Mouse (Mus musculus) forebrain, embryonic 11.5 days (tissue): ENCODE data around the gene Vps37b. TPM values are rescaled to one million over a fixed set of nuclear protein-coding genes. Genes with fewer than 3 reads are reported as not detected.
A peak's percentile ranks its signal among the peaks of the same experiment; 100 is the strongest.

Experiments used
- ATAC-seq: fragments of 200-750 bp; cut with Nextera tagmentation; replicated peaks from 2 replicates; pipeline ENCODE4 v1.8.0; 2017; ENCODE audit warnings: moderate TSS enrichment; ENCODE audit not compliant: low FRiP score
- DNase-seq: peaks from one replicate; pipeline ENCODE4 v3.0.0-alpha.2; 2017; ENCODE audit warnings: low spot score
- H3K27ac ChIP-seq: fragments of 300-500 bp; sonication (generic); 2 replicates; pipeline ENCODE4 v1.5.1; 2014; ENCODE audit warnings: low read depth, low read length
- H3K27me3 ChIP-seq: fragments of 300-500 bp; sonication (generic); 2 replicates; pipeline ENCODE4 v1.6.1; 2014; ENCODE audit warnings: mild to moderate bottlenecking, low read length, mixed read lengths; ENCODE audit not compliant: control insufficient read depth, insufficient read depth
- H3K36me3 ChIP-seq: fragments of 300-500 bp; sonication (generic); 2 replicates; pipeline ENCODE4 v1.6.1; 2014; ENCODE audit warnings: mild to moderate bottlenecking, low read length, moderate library complexity, mixed read lengths; ENCODE audit not compliant: control insufficient read depth, insufficient read depth
- H3K4me1 ChIP-seq: fragments of 300-500 bp; sonication (generic); replicated peaks from 2 replicates; pipeline ENCODE4 v1.6.1; 2014; ENCODE audit warnings: low read length, mixed read lengths; ENCODE audit not compliant: control insufficient read depth, insufficient read depth
- H3K4me2 ChIP-seq: fragments of 300-500 bp; sonication (generic); 2 replicates; pipeline ENCODE4 v1.6.1; 2014; ENCODE audit warnings: low read depth, mild to moderate bottlenecking, low read length, moderate library complexity, mixed read lengths; ENCODE audit not compliant: severe bottlenecking
- H3K4me3 ChIP-seq: fragments of 300-500 bp; sonication (generic); 2 replicates; pipeline ENCODE4 v1.5.1; 2014; ENCODE audit warnings: low read depth, low read length
- H3K9ac ChIP-seq: fragments of 300-500 bp; sonication (generic); 2 replicates; pipeline ENCODE4 v1.6.1; 2014; ENCODE audit warnings: low read length
- H3K9me3 ChIP-seq: fragments of 300-500 bp; sonication (generic); 2 replicates; pipeline ENCODE4 v1.6.1; 2016; ENCODE audit warnings: low read length, mixed read lengths; ENCODE audit not compliant: control insufficient read depth
- WGBS: fragments of 180-500 bp; shearing (Covaris S2); extraction: QIAGEN DNeasy Blood & Tissue Kit; methylation state at CpG from one replicate; pipeline ENCODE4 v1.1.7; 2014; 5-methylcytosine and 5-hydroxymethylcytosine counted together
- polyA plus RNA-seq: library from polyadenylated mRNA; unstranded; fragments of >200 nt; fragmentation: Nextera tagmentation; extraction: Ambion mirVana; gene quantifications from 2 replicates; pipeline ENCODE4 v1.2.1, GENCODE M21; 2014

Vps37b gene
- polyA plus RNA-seq, 1 experiment from 2014 or later, result 60.2 TPM

DNA sequence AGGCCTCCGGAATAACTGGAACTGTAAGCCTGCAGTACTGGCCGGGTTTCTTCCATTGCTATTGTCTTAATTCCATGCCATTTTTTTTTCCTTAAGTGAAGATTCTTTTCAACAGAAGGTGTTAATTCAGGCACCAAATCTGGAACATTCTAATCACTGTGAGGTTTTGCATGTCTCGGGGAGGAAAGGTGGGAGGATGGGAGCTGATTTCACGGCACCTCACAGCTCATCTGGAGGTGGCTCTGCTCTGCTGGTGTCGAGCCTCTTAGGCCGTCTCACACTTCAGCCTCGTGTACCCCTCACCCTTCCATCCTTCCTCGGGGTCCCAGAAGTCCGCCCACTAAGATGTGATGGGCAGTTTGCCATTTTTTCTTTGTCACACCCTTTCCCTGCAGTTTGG is 9.0 kb upstream of the Vps37b start:
- no peak for ATAC-seq
- WGBS, result 85% methylated on average over 9 of the region's 9 CpGs
- H3K4me2 ChIP-seq, result no peak overlapping the region
- no peak for DNase-seq
- no peak overlapping the region for H3K4me3 ChIP-seq
- peaks cover 16% of the 10 kb centered on the region; the same call in 1 of the 2 replicates for H3K4me1 ChIP-seq
- no peaks in the 10 kb centered on the region for H3K27me3 ChIP-seq
- no peaks in the 10 kb centered on the region for H3K9me3 ChIP-seq
- no peak overlapping the region for H3K9ac ChIP-seq
- H3K27ac ChIP-seq, result no peak overlapping the region
- H3K36me3 ChIP-seq, result no peaks in the 10 kb centered on the region

DNA sequence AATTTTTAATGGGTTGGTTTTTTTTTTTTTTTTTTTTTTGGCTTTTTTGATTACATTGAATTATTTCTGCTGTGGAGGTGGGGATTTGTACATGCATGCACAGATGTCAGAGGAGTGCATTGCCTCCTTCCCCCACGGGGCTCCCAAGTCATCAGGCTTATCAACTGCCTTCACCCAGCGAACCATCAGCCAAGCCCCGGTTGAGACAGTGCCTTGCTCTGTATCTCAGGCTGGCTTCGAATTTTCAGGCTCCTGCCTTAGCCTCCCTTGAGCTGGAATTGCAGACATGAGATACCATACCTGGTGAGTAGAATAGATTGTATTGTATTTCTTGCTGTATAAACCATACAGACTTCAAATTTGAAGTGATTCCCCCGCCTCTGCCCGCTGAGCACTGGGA is 7.5 kb upstream of the Vps37b start:
- no peak overlapping the region for H3K4me2 ChIP-seq
- no peaks in the 10 kb centered on the region for H3K9me3 ChIP-seq
- no peaks in the 10 kb centered on the region for H3K27me3 ChIP-seq
- ATAC-seq, result no peak
- DNase-seq, result no peak
- no peak overlapping the region for H3K27ac ChIP-seq
- H3K4me3 ChIP-seq, result no peak overlapping the region
- no peaks in the 10 kb centered on the region for H3K36me3 ChIP-seq
- peaks cover 16% of the 10 kb centered on the region; the same call in 1 of the 2 replicates for H3K4me1 ChIP-seq
- WGBS, result 91% methylated on average over 6 of the region's 6 CpGs
- no peak overlapping the region for H3K9ac ChIP-seq

DNA sequence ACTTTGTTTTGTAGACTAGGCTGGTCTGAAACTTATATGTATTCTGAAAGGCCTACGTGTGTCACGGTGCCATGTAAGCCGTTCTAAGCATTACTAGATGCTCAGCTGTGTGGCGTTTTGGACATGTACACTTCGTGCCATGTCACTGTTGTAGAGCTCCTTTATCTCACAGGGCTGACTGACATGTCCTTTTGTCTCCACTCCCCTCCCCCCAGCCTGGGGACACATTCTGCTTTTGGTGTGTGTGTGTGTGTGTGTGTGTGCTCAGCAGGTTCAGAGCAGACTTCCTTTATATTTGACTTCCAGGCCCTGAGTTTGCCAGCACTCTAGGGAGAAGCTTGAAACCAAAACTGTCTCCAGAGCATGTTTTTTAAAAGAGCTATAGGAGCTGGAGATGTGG is 4.8 kb upstream of the Vps37b start:
- WGBS, result 24% methylated on average over 5 of the region's 5 CpGs
- no peak overlapping the region for H3K4me2 ChIP-seq
- H3K4me1 ChIP-seq, result peaks cover 10% of the 10 kb centered on the region; the same call in 1 of the 2 replicates
- DNase-seq (peak; percentile 66), ATAC-seq (0 out of 2 replicates have a peak, but pooled peaks have one; percentile 48)
- H3K27ac ChIP-seq, result peak overlapping the region; percentile 46
- no peak overlapping the region for H3K9ac ChIP-seq
- H3K9me3 ChIP-seq, result no peaks in the 10 kb centered on the region
- no peaks in the 10 kb centered on the region for H3K27me3 ChIP-seq
- no peak overlapping the region for H3K4me3 ChIP-seq
- no peaks in the 10 kb centered on the region for H3K36me3 ChIP-seq

DNA sequence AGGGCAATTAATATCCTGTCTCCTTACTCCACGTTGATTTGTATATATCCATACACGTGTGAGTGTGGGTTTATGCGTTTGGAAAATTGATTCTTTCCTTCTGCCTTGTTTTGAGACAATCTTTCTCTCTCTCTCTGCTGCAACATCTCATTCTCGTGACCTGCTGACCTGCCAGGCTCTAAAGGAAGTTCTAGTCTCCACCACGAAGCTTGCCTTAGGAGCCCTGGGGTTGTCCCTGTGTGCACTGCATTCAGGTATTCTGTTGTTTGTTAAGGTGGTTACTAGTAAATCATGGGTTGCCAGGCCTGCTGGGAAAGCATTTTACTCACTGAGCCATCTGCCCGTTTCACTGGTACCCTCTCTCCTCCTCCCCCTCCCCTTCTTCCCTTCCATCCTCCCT is 4.3 kb upstream of the Vps37b start:
- Histone ChIP-seq H3K4me3 (no peak overlapping the region), H3K4me1 (peaks cover 10% of the 10 kb centered on the region; the same call in 1 of the 2 replicates), H3K27me3 (no peaks in the 10 kb centered on the region), H3K9ac (no peak overlapping the region), H3K9me3 (no peaks in the 10 kb centered on the region), H3K4me2 (no peak overlapping the region), H3K36me3 (no peaks in the 10 kb centered on the region), H3K27ac (peak overlapping the region; percentile 50; the same call in 1 of the 2 replicates)
- ATAC-seq, result no peak
- 45% methylated on average over 6 of the region's 6 CpGs for WGBS
- no peak for DNase-seq

DNA sequence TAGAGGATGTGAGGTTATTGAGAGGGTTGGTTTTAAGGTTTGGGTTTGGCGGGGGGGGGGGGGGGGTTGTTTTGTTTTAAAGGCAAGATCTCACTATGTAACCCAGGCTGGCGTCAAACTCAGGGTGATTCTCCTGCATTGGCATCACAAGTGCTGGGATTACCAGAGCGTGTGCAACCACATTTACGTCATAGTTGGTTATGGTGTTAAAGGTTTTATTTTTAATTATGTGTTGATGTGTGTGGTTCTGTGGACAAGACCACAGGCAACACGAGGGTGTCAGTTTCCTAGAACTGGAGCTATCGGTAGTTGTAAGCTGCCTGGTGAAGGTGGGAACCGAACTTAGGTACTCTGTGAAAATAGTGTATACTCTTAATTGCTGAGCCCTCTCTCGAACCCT is 3.7 kb upstream of the Vps37b start:
- H3K36me3 ChIP-seq, result no peaks in the 10 kb centered on the region
- no peak overlapping the region for H3K4me2 ChIP-seq
- 74% methylated on average over 8 of the region's 8 CpGs for WGBS
- 0 out of 2 replicates have a peak overlapping the region, but pooled peaks have one; percentile 50 for H3K27ac ChIP-seq
- ATAC-seq (no peak), DNase-seq (no peak)
- H3K9ac ChIP-seq, result no peak overlapping the region
- peaks cover 10% of the 10 kb centered on the region; the same call in 1 of the 2 replicates for H3K4me1 ChIP-seq
- no peaks in the 10 kb centered on the region for H3K9me3 ChIP-seq
- no peaks in the 10 kb centered on the region for H3K27me3 ChIP-seq
- H3K4me3 ChIP-seq, result no peak overlapping the region

DNA sequence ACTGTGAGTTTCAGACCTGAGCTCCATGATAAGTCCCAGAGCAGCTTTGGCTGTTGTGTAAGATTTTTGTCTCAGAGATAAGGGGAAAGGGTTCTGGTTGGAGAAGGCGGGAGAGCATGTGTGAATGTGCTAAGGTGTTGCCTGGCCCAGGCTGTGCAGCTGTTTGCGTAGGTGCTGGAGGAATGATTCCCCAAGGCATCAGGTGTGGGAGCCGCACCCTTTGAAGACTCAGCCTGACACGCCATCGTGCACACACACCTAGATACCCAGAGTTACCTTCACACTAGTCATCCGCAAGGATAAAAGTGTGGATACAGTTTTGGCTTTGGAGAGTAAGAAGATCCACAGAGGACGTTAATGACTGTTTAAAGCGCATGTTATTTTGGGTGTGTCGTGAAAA is 3.3 kb upstream of the Vps37b start:
- H3K27me3 ChIP-seq, result no peaks in the 10 kb centered on the region
- no peak overlapping the region for H3K27ac ChIP-seq
- 94% methylated on average over 9 of the region's 9 CpGs for WGBS

DNA sequence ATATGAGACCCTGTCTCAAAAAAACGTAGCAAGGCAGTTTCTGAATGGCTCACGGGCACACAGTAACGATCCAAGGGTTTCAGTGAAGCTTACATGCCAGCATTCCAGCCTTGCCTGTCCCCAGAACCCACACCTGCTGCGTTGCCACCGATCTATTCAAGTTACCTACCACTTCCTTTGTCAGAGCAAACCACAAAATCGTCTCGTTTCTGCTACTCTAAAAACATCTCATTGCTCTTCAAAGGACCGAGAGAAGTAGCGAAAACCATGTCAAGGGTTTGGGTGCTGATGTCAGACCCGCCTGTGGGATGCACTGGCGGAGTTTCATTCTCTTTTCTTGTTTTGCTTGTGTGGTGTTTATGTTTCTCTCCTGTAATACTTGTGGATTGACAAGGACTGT is 2.4 kb upstream of the Vps37b start:
- Histone ChIP-seq H3K4me1 (peaks cover 15% of the 10 kb centered on the region), H3K27ac (no peak overlapping the region), H3K9me3 (no peaks in the 10 kb centered on the region), H3K27me3 (no peaks in the 10 kb centered on the region), H3K4me3 (no peak overlapping the region), H3K36me3 (no peaks in the 10 kb centered on the region), H3K9ac (no peak overlapping the region), H3K4me2 (no peak overlapping the region)
- no peak for ATAC-seq
- WGBS, result 82% methylated on average over 11 of the region's 11 CpGs
- DNase-seq, result no peak

More for the DNA sequence above, 3.3 kb upstream of the Vps37b start:
- ATAC-seq (no peak), DNase-seq (no peak)
- peaks cover 13% of the 10 kb centered on the region for H3K4me1 ChIP-seq
- no peaks in the 10 kb centered on the region for H3K9me3 ChIP-seq
- no peaks in the 10 kb centered on the region for H3K36me3 ChIP-seq
- H3K4me3 ChIP-seq, result no peak overlapping the region
- H3K4me2 ChIP-seq, result no peak overlapping the region
- no peak overlapping the region for H3K9ac ChIP-seq

DNA sequence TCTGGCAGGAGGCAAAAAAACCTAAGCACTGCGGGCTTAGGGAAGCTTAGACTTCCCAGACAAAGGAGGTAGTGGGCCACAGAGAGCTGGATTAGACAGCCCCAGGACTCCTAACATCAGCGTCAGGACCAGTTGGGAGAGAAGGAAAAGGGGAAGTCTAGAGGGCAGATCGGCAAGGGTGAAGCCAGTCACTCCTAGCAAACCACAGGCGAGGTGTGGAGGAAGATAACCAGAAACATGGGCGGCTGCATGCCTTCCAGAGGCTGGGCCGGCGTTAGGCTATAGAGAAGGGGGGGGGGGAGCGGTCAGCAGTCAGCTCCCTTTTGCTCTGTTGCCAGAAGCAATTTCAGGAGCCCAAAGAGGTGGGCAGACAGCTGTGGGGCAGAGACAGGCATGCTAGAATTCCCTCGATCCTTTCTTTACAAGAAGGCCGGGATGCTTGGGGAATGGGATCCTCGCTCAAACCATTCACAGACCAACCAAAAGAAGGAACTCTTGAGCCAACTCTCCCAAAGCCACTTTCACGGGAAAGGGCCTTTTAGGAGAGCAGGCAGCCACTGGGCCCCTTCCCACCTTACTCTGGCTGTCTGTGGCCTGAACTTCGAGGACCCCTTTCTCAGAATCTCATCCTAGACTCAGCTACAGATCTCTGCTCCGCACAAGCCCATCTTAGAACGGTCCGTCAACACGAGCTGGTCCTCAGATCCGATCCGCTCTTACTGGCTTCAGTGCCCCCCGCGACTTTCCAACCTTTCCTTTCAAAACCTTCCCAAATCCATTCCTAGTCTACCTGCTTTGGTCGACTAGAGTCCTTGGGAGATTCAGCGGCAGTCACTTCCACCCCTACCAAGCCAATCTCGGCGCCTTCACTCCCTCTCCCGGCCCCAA is 758 bp downstream of the Vps37b start:
- ATAC-seq (peak; percentile 26), DNase-seq (peak; percentile 67)
- H3K9me3 ChIP-seq, result no peaks in the 10 kb centered on the region
- H3K4me1 ChIP-seq, result peaks cover 23% of the 10 kb centered on the region
- H3K9ac ChIP-seq, result peak overlapping the region; percentile 96
- no peaks in the 10 kb centered on the region for H3K27me3 ChIP-seq
- peak overlapping the region; percentile 92 for H3K4me3 ChIP-seq
- under 1% methylated on average over 25 of the region's 26 CpGs for WGBS
- H3K27ac ChIP-seq, result peak overlapping the region; percentile 78
- H3K4me2 ChIP-seq, result peak overlapping the region; percentile 84
- H3K36me3 ChIP-seq, result no peaks in the 10 kb centered on the region
